Mouse (Mus musculus) stomach, postnatal 0 days (tissue): ENCODE data around the gene Ezh1. TPM values are rescaled to one million over a fixed set of nuclear protein-coding genes. Genes with fewer than 3 reads are reported as not detected.
A peak's percentile ranks its signal among the peaks of the same experiment; 100 is the strongest.

ENCODE experiments used
- ATAC-seq: fragments of 200-750 bp; cut with Nextera tagmentation; 2 replicates; pipeline ENCODE4 v1.8.0; 2017; ENCODE audit not compliant: low FRiP score, low TSS enrichment
- DNase-seq: peaks from one replicate; pipeline ENCODE4 v3.0.0-alpha.2; 2016; ENCODE audit warnings: low spot score
- H3K27ac ChIP-seq: fragments of 300-500 bp; sonication (generic); replicated peaks from 2 replicates; pipeline ENCODE4 v1.5.1; 2014; ENCODE audit warnings: mild to moderate bottlenecking, control low read depth
- H3K27me3 ChIP-seq: fragments of 300-500 bp; sonication (generic); 2 replicates; pipeline ENCODE4 v1.6.1; 2014; ENCODE audit warnings: low read length; ENCODE audit not compliant: control insufficient read depth, insufficient read depth
- H3K36me3 ChIP-seq: fragments of 300-500 bp; sonication (generic); 2 replicates; pipeline ENCODE4 v1.6.1; 2014; ENCODE audit warnings: low read length, mixed read lengths; ENCODE audit not compliant: control insufficient read depth, insufficient read depth
- H3K4me1 ChIP-seq: fragments of 300-500 bp; sonication (generic); replicated peaks from 2 replicates; pipeline ENCODE4 v1.6.1; 2014; ENCODE audit warnings: antibody characterized with exemption; ENCODE audit not compliant: control insufficient read depth, insufficient read depth
- H3K4me2 ChIP-seq: fragments of 300-500 bp; sonication (generic); replicated peaks from 2 replicates; pipeline ENCODE4 v1.6.1; 2014; ENCODE audit warnings: low read depth, mild to moderate bottlenecking, control low read depth, moderate library complexity
- H3K4me3 ChIP-seq: fragments of 300-500 bp; sonication (generic); 2 replicates; pipeline ENCODE4 v1.5.1; 2014; ENCODE audit warnings: low read depth, low read length, control low read depth
- H3K9ac ChIP-seq: fragments of 300-500 bp; sonication (generic); 2 replicates; pipeline ENCODE4 v1.6.1; 2014; ENCODE audit warnings: mild to moderate bottlenecking, low read length, control low read depth, mixed read lengths
- H3K9me3 ChIP-seq: fragments of 300-500 bp; sonication (generic); 2 replicates; pipeline ENCODE4 v1.6.1; 2016; ENCODE audit warnings: low read length; ENCODE audit not compliant: control insufficient read depth
- CTCF ChIP-seq: IDR thresholded peaks from 2 replicates; pipeline ENCODE4 v1.5.1; 2016; ENCODE audit warnings: antibody characterized with exemption, low read depth, mild to moderate bottlenecking, moderate library complexity
- EP300 ChIP-seq: optimal IDR thresholded peaks from 2 replicates; pipeline ENCODE3; 2016; ENCODE audit warnings: antibody characterized with exemption
- WGBS: fragments of 180-500 bp; shearing (Covaris S2); extraction: QIAGEN DNeasy Blood & Tissue Kit; methylation state at CpG from one replicate; pipeline ENCODE4 v1.1.7; 2014; 5-methylcytosine and 5-hydroxymethylcytosine counted together
- polyA plus RNA-seq: library from polyadenylated mRNA; unstranded; fragments of >200 nt; fragmentation: Nextera tagmentation; extraction: Ambion mirVana; gene quantifications from 2 replicates; pipeline ENCODE4 v1.2.1, GENCODE M21; 2015

Ezh1 gene
- 8.1 and 9.4 TPM in 2 replicates for polyA plus RNA-seq

GRCm38 (mm10) chr11:101226065-101226701, at the start of gene Ezh1:
TSS of gene Ezh1 (minus strand) at chr11:101226463.
- Histone ChIP-seq H3K27ac (peak within 1 kb of the TSS; percentile 91), H3K4me1 (no peaks in the 10 kb centered on the region; the same call in 1 of the 2 replicates), H3K4me2 (peak within 1 kb of the TSS; percentile 93), H3K27me3 (no peaks in the 10 kb centered on the region), H3K9me3 (no peaks in the 10 kb centered on the region), H3K36me3 (no peaks in the 10 kb centered on the region), H3K9ac (peak within 1 kb of the TSS; percentile 94), H3K4me3 (peak within 1 kb of the TSS; percentile 90)
- peak; percentile 67 for TF ChIP-seq CTCF
- no peak for TF ChIP-seq EP300
- DNase-seq (peak; percentile 96), ATAC-seq (peak; percentile 95)
- under 1% methylated on average over 56 of the region's 56 CpGs for WGBS

- Histone ChIP-seq H3K4me1 (peaks cover 12% of the 10 kb centered on the region; the same call in 1 of the 2 replicates), H3K27me3 (no peaks in the 10 kb centered on the region), H3K9me3 (no peaks in the 10 kb centered on the region), H3K4me2 (no peak overlapping the region), H3K4me3 (no peak overlapping the region), H3K9ac (no peak overlapping the region), H3K27ac (no peak overlapping the region), H3K36me3 (no peaks in the 10 kb centered on the region)
- ATAC-seq = no peak
- DNase-seq = no peak
- WGBS = 58% methylated on average over 4 of the region's 4 CpGs
- no peak for TF ChIP-seq CTCF
- no peak for TF ChIP-seq EP300
These were observed 49.0 kb upstream of the Ezh1 start for GRCm38 (mm10) chr11:101275309-101275708.

- no peak for TF ChIP-seq CTCF
- TF ChIP-seq EP300 = no peak
- Histone ChIP-seq H3K36me3 (no peaks in the 10 kb centered on the region), H3K27me3 (no peaks in the 10 kb centered on the region), H3K4me2 (no peak overlapping the region), H3K27ac (no peak overlapping the region), H3K4me1 (peaks cover 4% of the 10 kb centered on the region; the same call in 1 of the 2 replicates), H3K4me3 (no peak overlapping the region), H3K9me3 (no peaks in the 10 kb centered on the region), H3K9ac (no peak overlapping the region)
- 92% methylated on average over 3 of the region's 3 CpGs for WGBS
- ATAC-seq = no peak
- DNase-seq = no peak
These were observed 46.2 kb upstream of the Ezh1 start for GRCm38 (mm10) chr11:101272446-101272845.

- TF ChIP-seq EP300 (no peak), CTCF (no peak)
- H3K4me2 ChIP-seq = no peak overlapping the region
- no peaks in the 10 kb centered on the region for H3K36me3 ChIP-seq
- H3K9ac ChIP-seq = no peak overlapping the region
- DNase-seq = peak; percentile 45
- no peak overlapping the region for H3K4me3 ChIP-seq
- no peak overlapping the region for H3K27ac ChIP-seq
- peak; percentile 41; the same call in 1 of the 2 replicates for ATAC-seq
- H3K27me3 ChIP-seq = no peaks in the 10 kb centered on the region
- H3K9me3 ChIP-seq = no peaks in the 10 kb centered on the region
- 19% methylated on average over 10 of the region's 10 CpGs for WGBS
- no peaks in the 10 kb centered on the region for H3K4me1 ChIP-seq
These were observed 43.4 kb upstream of the Ezh1 start for GRCm38 (mm10) chr11:101269577-101270116.

- H3K4me3 ChIP-seq = no peak overlapping the region
- ATAC-seq = no peak
- 57% methylated on average over 6 of the region's 6 CpGs for WGBS
- no peak overlapping the region for H3K4me2 ChIP-seq
- no peaks in the 10 kb centered on the region for H3K4me1 ChIP-seq
- DNase-seq = no peak
- no peak overlapping the region for H3K27ac ChIP-seq
- no peaks in the 10 kb centered on the region for H3K27me3 ChIP-seq
- no peaks in the 10 kb centered on the region for H3K36me3 ChIP-seq
- no peak overlapping the region for H3K9ac ChIP-seq
- TF ChIP-seq EP300 (no peak), CTCF (no peak)
- H3K9me3 ChIP-seq = no peaks in the 10 kb centered on the region
These were observed 39.6 kb upstream of the Ezh1 start for GRCm38 (mm10) chr11:101265906-101266305.

GRCm38 (mm10) chr11:101264954-101265471, 38.8 kb upstream of the Ezh1 start:
- H3K9me3 ChIP-seq = no peaks in the 10 kb centered on the region
- ATAC-seq (no peak), DNase-seq (no peak)
- H3K36me3 ChIP-seq = no peaks in the 10 kb centered on the region
- H3K4me3 ChIP-seq = peak overlapping the region; percentile 6; the same call in 1 of the 2 replicates
- peak overlapping the region; percentile 47 for H3K9ac ChIP-seq
- no peaks in the 10 kb centered on the region for H3K27me3 ChIP-seq
- H3K4me1 ChIP-seq = no peaks in the 10 kb centered on the region
- H3K4me2 ChIP-seq = peak overlapping the region; percentile 37
- 39% methylated on average over 31 of the region's 31 CpGs for WGBS
- TF ChIP-seq EP300 (no peak), CTCF (no peak)
- H3K27ac ChIP-seq = no peak overlapping the region
